Mouse (Mus musculus): Measurements from ENCODE around the gene Phf5a. TPM values are rescaled to one million over a fixed set of nuclear protein-coding genes. Genes with fewer than 3 reads are reported as not detected.
A peak's percentile ranks its signal among the peaks of the same experiment; 100 is the strongest.

Gene Phf5a
- polyA plus RNA-seq, 1 experiment = 96.7 TPM

GRCm38 (mm10) chr15:81838554-81839235 lies 33.0 kb downstream of the Phf5a start:
- no peaks in the 10 kb centered on the region for H3K4me1 ChIP-seq (ENCODE audit: control insufficient read depth, insufficient read depth, low read length)
- no peak for TF ChIP-seq POLR2A (IDR thresholded peaks at IDR 0.05; ENCODE audit: borderline replicate concordance, control insufficient read depth, low read depth, low read length)
- TF ChIP-seq CTCF (IDR thresholded peaks at IDR 0.05; ENCODE audit: control insufficient read depth, insufficient read depth, low read length) = no peak
- H3K4me3 ChIP-seq (replicated peaks; ENCODE audit: control insufficient read depth, low read depth, low read length) = no peak overlapping the region
- no peak overlapping the region for H3K27ac ChIP-seq (ENCODE audit: control insufficient read depth, insufficient read depth, low read depth, low read length, poor library complexity)
- 26% methylated on average over 14 of the region's 14 CpGs for WGBS

GRCm38 (mm10) chr15:81836966-81837920 lies 34.5 kb downstream of the Phf5a start:
- no peak overlapping the region for H3K4me3 ChIP-seq (replicated peaks; ENCODE audit: control insufficient read depth, low read depth, low read length)
- no peaks in the 10 kb centered on the region for H3K4me1 ChIP-seq (ENCODE audit: control insufficient read depth, insufficient read depth, low read length)
- TF ChIP-seq CTCF (IDR thresholded peaks at IDR 0.05; ENCODE audit: control insufficient read depth, insufficient read depth, low read length) = no peak
- no peak for TF ChIP-seq POLR2A (IDR thresholded peaks at IDR 0.05; ENCODE audit: borderline replicate concordance, control insufficient read depth, low read depth, low read length)
- H3K27ac ChIP-seq (ENCODE audit: control insufficient read depth, insufficient read depth, low read depth, low read length, poor library complexity) = no peak overlapping the region
- 47% methylated on average over 7 of the region's 7 CpGs for WGBS

GRCm38 (mm10) chr15:81836124-81836821 lies 35.4 kb downstream of the Phf5a start:
- H3K4me1 ChIP-seq (ENCODE audit: control insufficient read depth, insufficient read depth, low read length) = 0 out of 2 replicates have a peak, but pooled peaks cover under 1% of the 10 kb centered on the region
- peak overlapping the region; percentile 4; the same call in 1 of the 2 replicates for H3K27ac ChIP-seq (ENCODE audit: control insufficient read depth, insufficient read depth, low read depth, low read length, poor library complexity)
- TF ChIP-seq POLR2A (IDR thresholded peaks at IDR 0.05; ENCODE audit: borderline replicate concordance, control insufficient read depth, low read depth, low read length) (peak; percentile 48; the same call in 1 of the 2 replicates), CTCF (IDR thresholded peaks at IDR 0.05; ENCODE audit: control insufficient read depth, insufficient read depth, low read length) (no peak)
- 3% methylated on average over 33 of the region's 33 CpGs for WGBS
- H3K4me3 ChIP-seq (replicated peaks; ENCODE audit: control insufficient read depth, low read depth, low read length) = peak overlapping the region; percentile 67

GRCm38 (mm10) chr15:81835007-81835880 lies 36.5 kb downstream of the Phf5a start:
- TF ChIP-seq POLR2A (IDR thresholded peaks at IDR 0.05; ENCODE audit: borderline replicate concordance, control insufficient read depth, low read depth, low read length) (no peak), CTCF (IDR thresholded peaks at IDR 0.05; ENCODE audit: control insufficient read depth, insufficient read depth, low read length) (no peak)
- Histone ChIP-seq H3K4me1 (ENCODE audit: control insufficient read depth, insufficient read depth, low read length) (0 out of 2 replicates have a peak, but pooled peaks cover 1% of the 10 kb centered on the region), H3K4me3 (replicated peaks; ENCODE audit: control insufficient read depth, low read depth, low read length) (no peak overlapping the region), H3K27ac (ENCODE audit: control insufficient read depth, insufficient read depth, low read depth, low read length, poor library complexity) (no peak overlapping the region)
- WGBS = 75% methylated on average over 10 of the region's 10 CpGs

- TF ChIP-seq CTCF (IDR thresholded peaks at IDR 0.05; ENCODE audit: control insufficient read depth, insufficient read depth, low read length) = no peak
- TF ChIP-seq POLR2A (IDR thresholded peaks at IDR 0.05; ENCODE audit: borderline replicate concordance, control insufficient read depth, low read depth, low read length) = no peak
- no peak overlapping the region for H3K4me3 ChIP-seq (replicated peaks; ENCODE audit: control insufficient read depth, low read depth, low read length)
- WGBS = 86% methylated on average over 3 of the region's 3 CpGs
- H3K27ac ChIP-seq (ENCODE audit: control insufficient read depth, insufficient read depth, low read depth, low read length, poor library complexity) = no peak overlapping the region
- H3K4me1 ChIP-seq (ENCODE audit: control insufficient read depth, insufficient read depth, low read length) = 0 out of 2 replicates have a peak, but pooled peaks cover 1% of the 10 kb centered on the region
Measured at GRCm38 (mm10) chr15:81834171-81834841, 37.4 kb downstream of the Phf5a start.

- Histone ChIP-seq H3K27ac (ENCODE audit: control insufficient read depth, insufficient read depth, low read depth, low read length, poor library complexity) (no peak overlapping the region), H3K4me1 (ENCODE audit: control insufficient read depth, insufficient read depth, low read length) (0 out of 2 replicates have a peak, but pooled peaks cover 1% of the 10 kb centered on the region), H3K4me3 (replicated peaks; ENCODE audit: control insufficient read depth, low read depth, low read length) (no peak overlapping the region)
- TF ChIP-seq POLR2A (IDR thresholded peaks at IDR 0.05; ENCODE audit: borderline replicate concordance, control insufficient read depth, low read depth, low read length) = no peak
- no peak for TF ChIP-seq CTCF (IDR thresholded peaks at IDR 0.05; ENCODE audit: control insufficient read depth, insufficient read depth, low read length)
- 80% methylated on average over 4 of the region's 4 CpGs for WGBS
Measured at GRCm38 (mm10) chr15:81833481-81833880, 38.2 kb downstream of the Phf5a start.

- 56% methylated on average over 3 of the region's 3 CpGs for WGBS
- TF ChIP-seq POLR2A (IDR thresholded peaks at IDR 0.05; ENCODE audit: borderline replicate concordance, control insufficient read depth, low read depth, low read length) (no peak), CTCF (IDR thresholded peaks at IDR 0.05; ENCODE audit: control insufficient read depth, insufficient read depth, low read length) (no peak)
- H3K4me1 ChIP-seq (ENCODE audit: control insufficient read depth, insufficient read depth, low read length) = 0 out of 2 replicates have a peak, but pooled peaks cover 1% of the 10 kb centered on the region
- H3K4me3 ChIP-seq (replicated peaks; ENCODE audit: control insufficient read depth, low read depth, low read length) = no peak overlapping the region
- H3K27ac ChIP-seq (ENCODE audit: control insufficient read depth, insufficient read depth, low read depth, low read length, poor library complexity) = no peak overlapping the region; the same call in 1 of the 2 replicates
Measured at GRCm38 (mm10) chr15:81832219-81832618, 39.5 kb downstream of the Phf5a start.

Data from bone marrow, adult 2 months (tissue).